Mouse (Mus musculus): ENCODE measurements around the gene Slfn9.
"Not testable (repeated sequence)": the region's sequence is repeated elsewhere in the genome, so short reads cannot be mapped to it uniquely, and the experiment has no call there.

The Slfn9 gene

DNA sequence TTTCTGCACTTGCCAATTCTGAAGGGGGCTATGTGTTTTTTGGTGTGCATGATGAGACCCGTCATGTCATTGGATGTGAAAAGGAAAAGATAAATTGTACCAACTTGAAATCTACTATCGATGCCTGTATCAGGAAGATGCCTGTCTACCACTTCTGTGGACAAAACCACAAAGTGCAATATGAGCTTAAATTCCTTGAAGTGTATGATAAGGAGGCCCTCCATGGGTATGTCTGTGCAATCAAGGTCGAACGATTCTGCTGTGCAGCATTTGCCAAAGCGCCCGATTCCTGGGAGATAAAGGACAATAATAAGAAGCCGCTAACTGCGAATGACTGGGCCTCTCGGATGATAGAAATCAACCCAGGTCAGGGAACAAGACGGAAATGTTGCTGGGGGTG lies 34.7 kb downstream of the Slfn9 start:
- no peak for DNase-seq (ENCODE audit: low spot score in 2 of 2)

DNA sequence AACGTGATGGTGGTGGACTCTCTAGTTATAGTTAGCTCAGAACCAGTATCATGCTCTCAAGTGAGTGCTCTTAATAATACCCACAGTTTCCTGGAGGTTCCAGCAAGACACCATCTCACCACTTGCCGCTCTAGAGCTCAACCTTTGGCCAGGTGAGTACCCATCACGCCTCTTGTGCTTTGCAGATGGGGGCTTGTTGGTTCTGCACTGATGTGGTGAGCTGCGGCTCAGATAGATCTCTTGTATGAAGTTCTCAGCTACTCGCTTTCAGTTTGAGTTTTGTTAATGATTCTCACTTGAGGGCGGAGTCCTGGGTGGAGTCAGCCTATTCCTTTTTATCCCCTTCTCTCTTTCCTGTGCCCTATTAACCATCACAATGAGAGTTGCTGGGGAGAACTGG lies 37.0 kb downstream of the Slfn9 start:
- DNase-seq (ENCODE audit: low spot score in 2 of 2): no peak

DNA sequence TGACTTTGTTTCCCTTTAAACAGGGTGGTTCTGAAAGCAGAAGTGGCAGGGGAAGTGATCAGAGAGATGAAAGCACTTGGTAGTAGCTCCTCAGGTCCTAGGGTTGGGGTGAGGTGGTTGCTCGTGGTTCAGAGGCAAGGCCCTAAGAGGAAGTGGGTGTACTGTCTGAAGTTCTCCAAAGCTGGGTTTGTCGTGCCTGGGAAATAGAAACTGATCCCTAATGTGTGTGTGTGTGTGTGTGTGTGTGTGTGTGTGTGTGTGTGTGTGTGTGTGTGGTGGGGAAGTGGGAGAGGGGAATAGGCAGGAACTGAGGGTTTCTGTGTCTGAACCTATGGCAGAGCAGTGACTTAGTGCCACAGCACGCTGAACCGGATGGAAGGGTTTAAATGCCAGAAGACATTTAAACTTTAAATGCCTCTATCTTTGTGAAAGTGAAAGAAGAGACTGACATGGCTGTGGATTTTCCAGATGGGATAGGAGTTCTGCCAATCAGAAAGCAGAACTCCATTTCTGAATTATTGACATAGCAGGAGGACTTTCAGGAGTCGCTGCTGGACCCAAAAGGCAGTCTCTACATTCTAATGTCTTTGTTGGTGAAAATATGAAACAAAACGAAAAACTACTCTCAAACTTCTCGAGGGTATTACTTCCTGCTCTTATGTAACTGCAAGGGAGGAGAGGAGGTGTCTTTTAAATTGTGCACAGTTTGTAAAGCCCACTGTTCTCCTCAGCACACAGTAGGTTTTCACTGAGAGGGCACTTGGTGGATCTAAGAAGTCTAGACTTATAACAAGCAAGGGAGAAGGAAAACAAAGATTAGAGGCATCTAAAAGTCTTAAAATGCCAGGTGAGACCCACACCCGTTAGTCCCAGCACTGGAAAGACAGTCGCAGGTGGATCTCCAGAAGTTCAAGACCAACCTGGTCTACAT lies 38.8 kb downstream of the Slfn9 start:
- peak; percentile 81 to 83 for DNase-seq (ENCODE audit: low spot score in 2 of 2)

DNA sequence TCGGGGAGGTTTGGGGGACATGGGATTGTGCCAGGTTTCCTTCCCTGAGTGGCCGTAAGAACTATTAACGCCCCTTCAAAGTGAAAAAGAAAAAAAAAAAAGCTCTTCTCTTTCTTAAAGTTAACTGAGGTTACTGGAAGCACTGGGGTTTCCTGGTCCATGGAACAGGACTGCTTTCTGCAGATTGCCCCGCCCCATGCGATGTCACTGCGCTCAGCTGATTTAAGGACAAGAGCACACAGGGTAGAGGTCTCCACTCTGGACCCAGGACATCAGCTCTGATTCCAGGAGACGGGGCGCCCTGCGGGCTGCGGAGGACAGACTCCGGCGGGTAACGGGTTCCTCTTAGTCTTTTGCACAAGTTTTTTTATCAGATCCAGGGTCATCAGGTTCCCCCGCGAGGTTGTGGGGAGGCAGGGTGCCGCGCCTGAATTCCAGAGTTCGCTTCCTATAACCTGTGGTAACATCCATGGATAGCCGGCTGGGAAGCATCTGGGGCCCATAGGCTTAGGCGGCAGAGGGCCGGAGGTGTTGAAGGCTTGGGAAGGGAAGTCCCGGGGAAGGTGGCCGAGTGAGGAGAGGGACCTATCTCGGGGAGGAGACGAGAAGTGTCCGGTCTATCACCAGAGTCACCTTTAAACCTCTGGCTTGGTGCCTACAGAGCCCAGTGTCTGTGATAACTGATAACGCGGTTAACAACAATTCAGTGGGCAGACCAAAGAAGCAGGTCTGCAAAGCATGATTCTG lies 39.6 kb downstream of the Slfn9 start:
- DNase-seq (ENCODE audit: low spot score in 2 of 2): peak; percentile 42 to 63

DNA sequence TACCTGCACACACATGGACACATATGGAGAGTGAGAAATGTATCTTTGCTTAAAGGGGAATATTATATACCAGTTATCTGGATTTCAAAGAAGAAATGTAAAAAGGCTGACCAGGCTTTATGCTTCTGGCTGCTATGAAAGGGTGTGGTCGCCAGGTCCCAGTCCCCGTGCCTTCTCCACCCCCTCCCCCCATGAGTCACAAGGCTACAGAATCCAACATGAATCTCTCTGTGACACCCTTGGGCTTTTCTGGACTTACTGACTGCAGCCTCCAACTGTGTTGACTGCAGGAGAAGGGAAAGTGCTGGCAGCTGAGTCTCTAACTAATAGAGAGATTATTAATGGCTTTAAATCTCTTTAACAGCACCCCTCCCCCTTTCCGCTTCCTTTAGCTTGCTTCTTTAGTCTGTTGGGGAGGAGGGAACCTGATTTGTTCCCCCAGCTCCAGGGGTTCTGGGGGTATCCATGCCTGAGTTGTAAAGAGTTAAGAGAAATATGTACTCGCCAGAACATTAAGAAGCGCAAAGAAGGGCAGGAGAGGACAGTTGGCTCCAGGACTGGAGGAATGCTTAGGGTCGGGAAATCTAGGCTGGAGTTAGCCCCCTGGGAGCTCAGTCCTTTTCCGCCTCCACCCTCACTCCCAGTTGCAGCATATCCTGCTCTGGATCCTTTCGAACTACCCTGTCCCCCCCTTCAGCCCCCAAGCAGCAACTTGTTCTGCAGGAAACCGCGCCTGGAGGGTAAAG lies 40.7 kb downstream of the Slfn9 start, which contains the start of gene Slfn5:
Slfn5 (plus strand) TSS at position 614 of the 746 bp plus-strand sequence.
- no peak for DNase-seq (ENCODE audit: low spot score in 2 of 2)

DNA sequence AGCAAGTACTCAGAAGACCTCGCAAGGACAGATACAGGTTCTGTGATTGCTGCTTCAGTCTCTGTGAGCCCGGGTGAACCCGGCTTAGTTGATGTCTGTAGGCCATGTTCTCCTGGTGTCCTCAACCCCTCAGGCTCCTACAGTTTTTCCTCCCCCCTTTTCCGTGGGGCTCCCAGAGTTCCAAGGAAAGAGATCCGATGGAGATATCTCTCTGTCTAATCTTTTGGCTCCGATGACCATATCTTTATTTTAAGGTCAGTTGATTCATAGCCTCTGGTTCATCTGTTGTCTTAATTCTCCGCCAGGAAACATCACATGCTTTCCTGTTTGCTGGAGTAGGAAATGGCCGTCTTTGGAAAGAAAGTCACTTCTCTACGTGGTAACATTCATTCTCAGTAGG lies 42.6 kb downstream of the Slfn9 start:
- DNase-seq (ENCODE audit: low spot score in 2 of 2): no peak

GRCm38 (mm10) chr11:82947457-82947856 lies 44.2 kb downstream of the Slfn9 start:
- DNase-seq (ENCODE audit: low spot score in 2 of 2): peak; percentile 27 to 44

DNA sequence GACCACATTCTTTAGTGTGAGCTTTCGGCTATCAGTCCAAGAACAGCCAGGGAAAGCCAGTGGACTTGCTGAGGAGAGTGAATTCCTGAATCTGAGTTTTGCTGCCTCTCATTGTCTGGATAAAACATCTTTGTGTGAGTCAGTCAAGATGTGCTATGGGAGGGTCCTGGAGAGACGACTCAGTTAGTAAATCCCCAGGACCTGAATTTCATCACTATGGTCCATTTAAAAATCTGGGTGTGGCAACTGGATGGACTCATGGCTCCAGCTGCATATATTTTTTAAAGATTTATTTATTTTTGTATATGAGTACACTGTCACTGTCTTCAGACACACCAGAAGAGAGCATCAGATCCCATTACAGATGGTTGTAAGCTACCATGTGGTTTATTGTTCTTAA lies 46.0 kb downstream of the Slfn9 start:
- no peak for DNase-seq (ENCODE audit: low spot score in 2 of 2)

DNA sequence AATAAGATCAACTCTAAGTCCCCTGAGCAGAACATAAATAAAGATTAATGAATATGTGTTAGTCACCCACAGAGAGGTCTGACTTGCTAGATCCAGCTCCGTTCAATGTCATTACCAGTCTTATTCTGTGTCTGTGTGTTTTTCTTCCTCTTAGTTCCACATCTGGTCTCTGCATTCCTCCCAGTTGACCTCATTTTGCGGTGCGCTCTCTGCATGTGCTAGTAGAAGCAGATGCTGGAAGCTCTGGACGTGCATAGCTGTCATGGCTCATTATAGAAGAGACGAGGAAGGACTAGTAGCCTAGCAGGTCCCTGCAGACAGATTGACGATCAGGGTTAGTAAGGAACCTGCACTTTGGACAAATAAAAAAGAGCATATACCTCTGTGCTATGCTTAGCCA lies 48.3 kb downstream of the Slfn9 start:
- DNase-seq (ENCODE audit: low spot score in 2 of 2): no peak

- no peak for DNase-seq (ENCODE audit: low spot score in 2 of 2)
These were observed 58.4 kb downstream of the Slfn9 start for GRCm38 (mm10) chr11:82933186-82933585.

DNA sequence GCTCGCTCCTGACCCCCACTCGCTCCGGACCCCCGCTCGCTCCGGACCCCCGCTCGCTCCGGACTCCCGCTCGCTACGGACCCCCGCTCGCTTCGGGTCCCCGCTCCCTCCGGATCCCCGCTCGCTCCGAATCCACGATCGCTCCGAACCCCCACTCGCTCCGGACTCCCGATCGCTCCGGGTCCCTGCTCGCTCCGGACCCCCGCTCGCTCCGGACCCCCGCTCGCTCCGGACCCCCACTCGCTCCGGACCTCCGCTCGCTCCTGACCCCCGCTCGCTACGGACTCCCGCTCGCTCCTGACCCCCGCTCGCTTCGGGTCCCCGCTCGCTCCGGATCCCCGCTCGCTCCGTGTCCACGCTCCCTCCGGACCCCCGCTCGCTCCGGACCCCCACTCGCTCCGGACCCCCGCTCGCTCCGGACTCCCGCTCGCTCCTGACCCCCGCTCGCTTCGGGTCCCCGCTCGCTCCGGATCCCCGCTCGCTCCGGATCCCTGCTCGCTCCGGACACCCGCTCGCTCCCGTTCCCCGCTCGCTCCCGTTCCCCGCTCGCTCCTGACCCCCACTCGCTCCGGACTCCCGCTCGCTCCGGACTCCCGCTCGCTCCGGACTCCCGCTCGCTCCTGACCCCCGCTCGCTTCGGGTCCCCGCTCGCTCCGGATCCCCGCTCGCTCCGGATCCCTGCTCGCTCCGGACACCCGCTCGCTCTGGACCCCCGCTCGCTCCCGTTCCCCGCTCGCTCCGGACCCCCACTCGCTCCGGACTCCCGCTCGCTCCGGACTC lies 59.8 kb downstream of the Slfn9 start:
- DNase-seq (ENCODE audit: low spot score in 2 of 2): not testable (repeated sequence)

DNA sequence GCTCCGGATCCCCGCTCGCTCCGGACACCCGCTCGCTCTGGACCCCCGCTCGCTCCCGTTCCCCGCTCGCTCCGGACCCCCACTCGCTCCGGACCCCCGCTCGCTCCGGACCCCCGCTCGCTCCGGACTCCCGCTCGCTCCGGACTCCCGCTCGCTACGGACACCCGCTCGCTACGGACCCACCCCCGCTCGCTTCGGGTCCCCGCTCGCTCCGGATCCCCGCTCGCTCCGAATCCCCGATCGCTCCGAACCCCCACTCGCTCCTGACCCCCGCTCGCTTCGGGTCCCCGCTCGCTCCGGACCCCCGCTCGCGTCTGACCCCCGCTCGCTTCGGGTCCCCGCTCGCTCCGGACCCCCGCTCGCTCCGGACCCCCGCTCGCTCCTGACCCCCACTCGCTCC lies 60.5 kb downstream of the Slfn9 start:
- not testable (repeated sequence) for DNase-seq (ENCODE audit: low spot score in 2 of 2)

DNA sequence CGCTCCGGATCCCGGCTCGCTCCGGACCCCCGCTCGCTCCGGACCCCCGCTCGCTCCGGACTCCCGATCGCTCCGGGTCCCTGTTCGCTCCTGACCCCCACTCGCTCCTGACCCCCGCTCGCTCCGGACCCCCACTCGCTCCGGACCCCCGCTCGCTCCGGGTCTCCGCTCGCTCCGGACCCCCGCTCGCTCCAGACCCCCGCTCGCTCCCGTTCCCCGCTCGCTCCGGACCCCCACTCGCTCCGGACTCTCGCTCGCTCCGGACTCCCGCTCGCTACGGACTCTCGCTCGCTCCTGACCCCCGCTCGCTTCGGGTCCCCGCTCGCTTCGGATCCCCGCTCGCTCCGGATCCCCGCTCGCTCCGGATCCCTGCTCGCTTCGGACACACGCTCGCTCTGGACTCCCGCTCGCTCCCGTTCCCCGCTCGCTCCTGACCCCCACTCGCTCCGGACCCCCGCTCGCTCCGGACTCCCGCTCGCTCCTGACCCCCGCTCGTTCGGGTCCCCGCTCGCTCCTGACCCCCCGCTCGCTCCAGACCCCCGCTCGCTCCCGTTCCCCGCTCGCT lies 61.2 kb downstream of the Slfn9 start:
- DNase-seq (ENCODE audit: low spot score in 2 of 2): not testable (repeated sequence)

- no peak for DNase-seq (ENCODE audit: low spot score in 2 of 2)
These were observed 62.0 kb downstream of the Slfn9 start for GRCm38 (mm10) chr11:82929633-82929950.

GRCm38 (mm10) chr11:82928897-82929632 lies 62.6 kb downstream of the Slfn9 start:
- DNase-seq (ENCODE audit: low spot score in 2 of 2): no peak
